Mouse (Mus musculus): ENCODE data around the gene Swap70.

DNA sequence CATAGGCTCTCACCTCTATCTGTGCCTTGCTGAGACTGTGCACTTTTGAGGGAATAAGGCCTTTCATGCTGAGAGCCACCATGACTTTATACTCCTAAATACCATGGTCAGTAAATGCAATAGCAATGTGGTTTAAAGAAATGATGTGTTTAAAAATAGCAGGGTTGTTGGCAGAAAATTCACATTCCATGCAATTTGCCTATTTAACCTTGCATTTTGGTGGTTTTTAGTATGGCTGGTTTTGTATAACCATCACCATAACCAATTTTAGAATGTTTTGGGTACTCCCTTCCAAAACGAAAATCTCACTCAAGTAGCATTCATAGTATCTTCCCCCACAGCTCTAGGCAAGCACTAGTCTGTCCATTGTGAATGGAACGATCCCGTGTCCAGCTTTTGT is 26.3 kb downstream of the Swap70 start:
- TF ChIP-seq CTCF (IDR thresholded peaks at IDR 0.05) (no peak), POLR2A (IDR thresholded peaks at IDR 0.05; ENCODE audit: insufficient read depth, low read depth, low read length) (no peak)

All from heart, adult 2 months (tissue).